Mouse (Mus musculus) thymus, adult 2 months (tissue): Measurements from ENCODE around the gene Hoxa1. TPM values are rescaled to one million over a fixed set of nuclear protein-coding genes. Genes with fewer than 3 reads are reported as not detected.

Source experiments
- DNase-seq: peaks from one replicate; pipeline ENCODE4 v3.0.0; 2021
- H3K27ac ChIP-seq: fragments of 200-500 bp; 2 replicates; pipeline ENCODE4 v1.5.1; 2012; ENCODE audit warnings: low read length, control low read depth; ENCODE audit not compliant: control insufficient read depth, insufficient read depth
- H3K27me3 ChIP-seq: fragments of 200-500 bp; 2 replicates; pipeline ENCODE4 v1.6.1; 2012; ENCODE audit warnings: mild to moderate bottlenecking, low read length, moderate library complexity, mixed read lengths; ENCODE audit not compliant: control insufficient read depth, insufficient read depth
- H3K36me3 ChIP-seq: fragments of 200-500 bp; 2 replicates; pipeline ENCODE4 v1.6.1; 2012; ENCODE audit warnings: mild to moderate bottlenecking, low read length, moderate library complexity; ENCODE audit not compliant: control insufficient read depth, insufficient read depth
- H3K4me1 ChIP-seq: fragments of 200-500 bp; replicated peaks from 2 replicates; pipeline ENCODE4 v1.6.1; 2012; ENCODE audit warnings: low read length; ENCODE audit not compliant: control insufficient read depth, insufficient read depth
- H3K4me3 ChIP-seq: fragments of 200-500 bp; 2 replicates; pipeline ENCODE4 v1.5.1; 2012; ENCODE audit warnings: mild to moderate bottlenecking, low read length, control low read depth, moderate library complexity; ENCODE audit not compliant: control insufficient read depth, insufficient read depth
- CTCF ChIP-seq: fragments of 200-500 bp; IDR thresholded peaks from 2 replicates; pipeline ENCODE4 v1.5.1; 2012; ENCODE audit warnings: mild to moderate bottlenecking, control low read depth, low read length, moderate library complexity, borderline replicate concordance; ENCODE audit not compliant: control insufficient read depth, poor library complexity, insufficient read depth; ENCODE audit errors: extremely low read depth
- POLR2A ChIP-seq: fragments of 200-500 bp; IDR thresholded peaks from 2 replicates; pipeline ENCODE4 v1.6.1; 2012; ENCODE audit warnings: mild to moderate bottlenecking, low read length, control low read depth, moderate library complexity; ENCODE audit not compliant: control insufficient read depth, poor library complexity, insufficient read depth; ENCODE audit errors: extremely low read depth
- WGBS: fragments of 180-500 bp; shearing (Covaris S2); methylation state at CpG from one replicate; pipeline ENCODE4 v1.1.7; 2018; 5-methylcytosine and 5-hydroxymethylcytosine counted together
- polyA plus RNA-seq: library from polyadenylated mRNA; depleted of rRNA; stranded (reverse); fragments of >200 nt; gene quantifications from 2 replicates; pipeline ENCODE4 v1.2.3, GENCODE M21; 2012

Hoxa1 gene
- polyA plus RNA-seq, 1 experiment, result 0.63 TPM

GRCm38 (mm10) chr6:52173648-52174047 is 15.5 kb upstream of the Hoxa1 start:
- TF ChIP-seq POLR2A (no peak), CTCF (no peak)

GRCm38 (mm10) chr6:52172501-52172900 is 14.4 kb upstream of the Hoxa1 start:
- DNase-seq, result no peak
- Histone ChIP-seq H3K4me1 (no peaks in the 10 kb centered on the region), H3K27ac (peak overlapping the region; percentile 45; the same call in 1 of the 2 replicates), H3K27me3 (0 out of 2 replicates have a peak, but pooled peaks cover 2% of the 10 kb centered on the region), H3K4me3 (no peak overlapping the region), H3K36me3 (no peaks in the 10 kb centered on the region)
- TF ChIP-seq CTCF, result no peak
- no peak for TF ChIP-seq POLR2A
- WGBS, result 90% methylated on average over 35 of the region's 35 CpGs

More at GRCm38 (mm10) chr6:52173648-52174047, 15.5 kb upstream of the Hoxa1 start:
- Histone ChIP-seq H3K4me3 (no peak overlapping the region), H3K4me1 (no peaks in the 10 kb centered on the region), H3K27me3 (no peaks in the 10 kb centered on the region), H3K27ac (no peak overlapping the region), H3K36me3 (no peaks in the 10 kb centered on the region)
- no peak for DNase-seq
- 89% methylated on average over 4 of the region's 4 CpGs for WGBS

GRCm38 (mm10) chr6:52171938-52172337 is 13.8 kb upstream of the Hoxa1 start:
- Histone ChIP-seq H3K4me3 (no peak overlapping the region), H3K27ac (no peak overlapping the region; the same call in 1 of the 2 replicates), H3K4me1 (no peaks in the 10 kb centered on the region), H3K27me3 (0 out of 2 replicates have a peak, but pooled peaks cover 2% of the 10 kb centered on the region), H3K36me3 (no peaks in the 10 kb centered on the region)
- no peak for DNase-seq
- WGBS, result 98% methylated on average over 7 of the region's 7 CpGs
- TF ChIP-seq CTCF (no peak), POLR2A (no peak)

GRCm38 (mm10) chr6:52171331-52171730 is 13.2 kb upstream of the Hoxa1 start:
- DNase-seq, result no peak
- H3K27ac ChIP-seq, result no peak overlapping the region
- no peaks in the 10 kb centered on the region for H3K4me1 ChIP-seq
- TF ChIP-seq CTCF, result no peak
- TF ChIP-seq POLR2A, result no peak
- no peaks in the 10 kb centered on the region for H3K36me3 ChIP-seq
- H3K27me3 ChIP-seq, result 0 out of 2 replicates have a peak, but pooled peaks cover 2% of the 10 kb centered on the region
- 90% methylated on average over 4 of the region's 4 CpGs for WGBS
- no peak overlapping the region for H3K4me3 ChIP-seq

- H3K36me3 ChIP-seq, result no peaks in the 10 kb centered on the region
- TF ChIP-seq CTCF (no peak), POLR2A (no peak)
- H3K27me3 ChIP-seq, result 0 out of 2 replicates have a peak, but pooled peaks cover 2% of the 10 kb centered on the region
- no peak for DNase-seq
- 81% methylated on average over 5 of the region's 5 CpGs for WGBS
- no peaks in the 10 kb centered on the region for H3K4me1 ChIP-seq
- no peak overlapping the region for H3K4me3 ChIP-seq
- no peak overlapping the region for H3K27ac ChIP-seq
Observed at GRCm38 (mm10) chr6:52170898-52171223, 12.7 kb upstream of the Hoxa1 start.

GRCm38 (mm10) chr6:52170166-52170897 is 12.2 kb upstream of the Hoxa1 start:
- H3K27me3 ChIP-seq, result 0 out of 2 replicates have a peak, but pooled peaks cover 2% of the 10 kb centered on the region
- H3K4me3 ChIP-seq, result no peak overlapping the region
- TF ChIP-seq POLR2A (no peak), CTCF (no peak)
- no peak overlapping the region for H3K27ac ChIP-seq
- no peak for DNase-seq
- WGBS, result 92% methylated on average over 40 of the region's 40 CpGs
- H3K36me3 ChIP-seq, result no peaks in the 10 kb centered on the region
- no peaks in the 10 kb centered on the region for H3K4me1 ChIP-seq

GRCm38 (mm10) chr6:52169499-52170165 is 11.5 kb upstream of the Hoxa1 start:
- TF ChIP-seq CTCF (no peak), POLR2A (no peak)
- no peak for DNase-seq
- Histone ChIP-seq H3K4me3 (no peak overlapping the region), H3K27me3 (peaks cover 2% of the 10 kb centered on the region; the same call in 1 of the 2 replicates), H3K4me1 (no peaks in the 10 kb centered on the region), H3K36me3 (no peaks in the 10 kb centered on the region), H3K27ac (no peak overlapping the region)
- WGBS, result 92% methylated on average over 16 of the region's 16 CpGs
